Mouse (Mus musculus) layer of hippocampus, postnatal 10 days (tissue): ENCODE data around the gene Dgkd. TPM values are rescaled to one million over a fixed set of nuclear protein-coding genes. Genes with fewer than 3 reads are reported as not detected.

Experiments used
- DNase-seq, 2 experiments: peaks; one replicate each; pipeline ENCODE4 v3.0.0; 2021; ENCODE audit warnings: low spot score in 2 of 2
- total RNA-seq, 2 experiments: library from RNA; stranded (reverse); gene quantifications; 2 replicates each; pipeline ENCODE4 v1.2.3; 2021

Gene Dgkd
- total RNA-seq, 2 experiments from 2014 or later: 119 to 134 TPM

DNA sequence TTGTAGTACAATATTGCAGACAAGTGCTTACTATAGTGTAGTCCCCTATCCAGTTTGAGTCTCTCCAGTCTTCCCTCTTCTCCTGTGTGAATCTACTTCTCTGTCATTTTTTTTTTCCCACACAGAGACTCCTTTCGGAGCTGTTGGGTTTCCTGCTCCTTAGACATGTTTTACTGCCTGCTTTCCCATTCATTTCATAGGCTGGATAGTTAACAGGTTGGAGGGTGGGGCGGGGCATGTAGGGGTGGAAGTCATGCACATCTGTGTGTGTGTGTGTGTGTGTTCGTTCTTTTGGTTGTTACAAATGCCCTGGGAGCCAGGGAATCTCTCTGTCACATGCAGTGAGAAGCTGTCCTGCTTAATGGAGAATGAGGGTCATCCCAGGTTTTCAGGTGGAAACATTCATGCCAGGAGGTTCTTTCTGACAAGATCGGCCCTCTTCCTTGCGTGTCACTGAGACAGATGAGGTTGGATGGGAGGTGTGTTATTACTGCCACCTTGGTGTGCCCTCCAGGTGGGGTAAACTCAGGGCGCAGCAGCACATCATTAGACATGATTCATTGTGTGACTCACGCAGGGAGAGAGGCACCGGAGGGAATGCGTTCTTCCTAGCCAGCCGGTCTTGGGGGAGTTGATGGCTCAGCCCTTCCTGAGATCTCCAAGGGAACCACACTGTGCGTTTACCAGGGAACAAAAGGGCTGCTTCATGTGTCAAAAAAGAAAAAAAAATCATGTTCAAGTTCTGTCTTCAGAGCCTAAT is 4.7 kb upstream of the Dgkd start:
- DNase-seq: no peak

DNA sequence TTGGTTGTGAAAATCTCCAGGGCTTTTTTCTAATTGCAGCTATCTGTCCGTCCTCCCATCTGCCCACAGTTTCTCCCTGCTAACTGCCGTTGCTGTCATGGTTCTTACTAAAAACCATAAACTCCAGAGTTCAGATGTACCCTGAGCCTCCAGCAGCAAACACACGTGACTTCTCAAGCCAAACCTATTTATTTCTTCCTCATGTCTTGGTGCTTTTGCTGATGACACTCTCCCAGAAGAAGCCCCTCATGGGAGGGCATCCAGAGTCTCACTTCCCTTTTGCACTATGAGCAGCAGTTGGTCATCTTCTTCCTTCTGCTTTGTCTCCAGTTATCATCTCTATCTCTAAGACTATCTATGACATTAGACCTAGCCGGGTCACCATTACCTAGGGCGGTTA is 3.8 kb upstream of the Dgkd start:
- DNase-seq: no peak

DNA sequence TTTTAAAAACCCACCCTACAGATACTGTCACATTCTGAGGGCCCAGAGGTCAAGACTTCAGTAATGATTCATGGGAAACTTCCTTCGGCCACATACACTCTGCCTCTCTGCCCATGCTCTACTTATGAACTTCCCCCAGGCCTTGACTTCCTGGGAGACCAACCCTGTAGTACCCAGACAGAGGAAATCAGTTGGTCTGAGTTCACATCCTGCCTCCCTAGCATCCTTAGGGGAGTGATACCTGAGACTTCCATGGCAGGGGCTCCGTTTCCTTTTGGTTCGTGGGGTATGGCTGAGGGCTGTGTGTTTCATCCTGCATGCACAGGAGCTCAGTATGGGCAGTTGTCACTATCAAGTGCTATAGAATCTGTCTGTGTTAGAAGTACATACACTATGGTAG is 1.7 kb upstream of the Dgkd start:
- no peak for DNase-seq

DNA sequence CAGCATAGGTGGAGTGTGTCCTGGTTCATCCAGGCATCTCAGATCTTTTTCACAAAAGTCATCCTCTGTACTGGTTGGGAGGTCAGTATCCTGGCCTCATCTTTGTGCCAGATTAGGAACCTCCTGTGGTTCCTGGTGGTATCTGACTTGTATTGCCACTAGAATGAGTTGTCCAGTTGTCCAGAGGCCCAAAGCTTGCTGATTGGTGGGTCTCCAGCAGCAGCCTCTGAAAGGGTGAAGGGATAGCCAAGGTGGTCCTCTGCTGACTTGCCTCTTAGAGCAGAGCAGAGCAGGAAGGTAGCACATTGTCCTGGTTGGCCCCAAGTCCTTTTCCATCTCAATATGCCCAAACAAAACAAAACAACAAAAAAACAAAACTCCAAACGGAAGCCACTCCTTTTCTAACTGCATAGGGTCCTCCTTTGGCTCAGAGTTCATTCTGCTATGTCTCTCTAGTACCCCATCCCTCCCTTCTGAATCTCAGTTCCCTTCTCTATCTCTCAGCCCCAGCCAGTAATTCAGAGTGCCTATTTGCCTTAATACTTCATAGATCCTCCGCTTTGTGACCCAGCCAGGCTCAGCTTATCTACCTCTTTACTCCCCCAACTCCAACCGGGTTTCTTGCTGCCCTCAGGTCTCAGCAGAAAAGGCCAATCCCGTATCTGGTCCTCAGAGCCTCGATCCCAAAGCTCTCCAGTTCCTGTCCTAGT is 851 bp upstream of the Dgkd start:
- DNase-seq: no peak

DNA sequence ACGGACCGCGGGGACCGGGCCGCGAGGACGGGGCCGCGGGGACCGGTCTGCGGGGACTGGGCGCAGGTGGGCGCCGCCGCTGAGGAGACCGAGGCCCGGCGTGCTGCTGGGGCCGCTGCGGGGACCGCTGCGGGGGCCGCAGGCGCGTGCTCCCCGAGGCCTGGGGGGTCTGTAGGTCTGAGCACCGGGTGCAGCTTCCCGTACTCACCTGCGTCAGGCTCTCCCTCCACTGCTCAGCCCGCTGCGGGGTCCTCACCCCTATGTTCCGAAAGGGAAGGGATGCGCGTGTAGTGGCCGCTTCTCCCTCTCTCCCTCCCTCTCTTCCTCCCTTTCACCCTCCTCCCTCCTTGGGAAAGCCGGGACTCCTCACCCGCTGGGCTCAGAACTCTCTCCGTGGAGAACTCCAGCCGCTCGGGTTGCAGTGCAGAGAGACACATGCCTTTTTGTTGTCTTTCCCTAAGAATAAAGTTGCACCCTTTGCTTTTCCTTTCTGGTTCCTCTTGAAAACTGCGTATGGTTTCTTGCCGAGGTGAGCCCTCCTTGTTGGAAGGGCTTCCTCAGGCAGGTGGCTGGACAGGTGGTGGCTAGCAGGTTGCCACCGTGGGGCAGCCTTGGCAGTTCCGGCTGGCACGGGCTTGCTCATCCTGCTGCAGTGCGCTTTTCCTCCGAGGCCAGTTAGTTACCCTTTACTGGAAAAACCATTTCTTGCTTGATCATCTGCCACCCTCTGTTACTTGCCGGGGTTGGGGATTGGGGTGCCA is 694 bp downstream of the Dgkd start:
- peak; percentile 37 to 56 for DNase-seq

DNA sequence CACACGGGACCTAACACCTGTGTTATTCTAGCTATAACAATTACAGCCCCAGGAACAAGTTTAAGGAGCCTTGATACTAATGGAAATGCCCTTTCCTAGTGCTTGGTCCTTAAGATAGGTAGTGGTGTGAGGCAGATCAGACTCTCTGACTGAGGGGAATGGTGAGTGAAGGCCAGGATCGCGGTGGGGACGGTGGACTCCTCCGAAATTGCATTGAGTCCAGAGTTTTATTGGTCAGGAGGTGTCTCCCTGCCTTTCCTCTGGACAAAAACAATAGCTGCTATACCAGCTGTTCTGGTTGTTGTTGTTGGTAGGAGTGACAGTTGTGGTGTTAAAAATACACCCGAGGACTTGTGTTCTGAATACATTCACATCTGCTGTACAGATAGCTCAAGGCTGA is 1.3 kb downstream of the Dgkd start:
- no peak for DNase-seq

DNA sequence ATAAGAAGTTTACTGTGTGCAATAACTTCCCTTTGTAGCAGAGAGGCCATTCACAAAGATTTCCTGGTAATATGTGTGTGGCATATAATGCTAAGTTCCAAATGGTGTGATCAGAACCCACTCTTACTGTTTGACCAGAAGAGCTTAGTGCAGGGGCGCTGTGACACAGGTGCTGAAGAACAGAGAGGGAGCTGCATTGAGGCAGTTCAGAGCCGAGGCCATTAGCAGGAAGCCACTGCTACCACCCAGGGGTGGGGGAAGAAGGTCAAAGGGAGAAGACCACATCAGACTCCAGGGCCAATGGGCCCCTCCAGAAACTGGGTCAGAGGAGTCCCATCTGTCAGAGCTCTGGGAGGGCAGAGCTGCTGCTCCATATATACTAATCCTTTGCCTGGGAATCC is 1.8 kb downstream of the Dgkd start:
- DNase-seq: no peak

DNA sequence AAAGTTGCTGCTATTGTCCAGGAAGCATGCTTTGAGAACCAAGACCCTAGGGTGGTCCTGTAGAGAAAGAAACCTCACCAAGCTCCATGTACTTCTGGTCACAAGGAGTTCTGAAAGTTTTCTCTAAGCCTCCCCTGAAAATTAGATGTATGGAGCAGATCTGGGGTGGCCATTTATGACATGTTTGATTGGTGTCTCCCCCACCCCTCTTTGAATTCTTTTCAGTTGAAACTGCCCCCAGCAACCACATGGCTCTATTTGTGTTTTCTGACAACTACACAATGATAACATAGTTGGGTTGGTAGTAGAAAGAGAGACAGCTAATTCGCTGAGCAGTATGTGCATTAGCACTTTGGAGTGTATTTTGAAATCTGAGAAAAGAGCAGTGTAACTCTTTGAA is 2.4 kb downstream of the Dgkd start:
- DNase-seq: no peak

DNA sequence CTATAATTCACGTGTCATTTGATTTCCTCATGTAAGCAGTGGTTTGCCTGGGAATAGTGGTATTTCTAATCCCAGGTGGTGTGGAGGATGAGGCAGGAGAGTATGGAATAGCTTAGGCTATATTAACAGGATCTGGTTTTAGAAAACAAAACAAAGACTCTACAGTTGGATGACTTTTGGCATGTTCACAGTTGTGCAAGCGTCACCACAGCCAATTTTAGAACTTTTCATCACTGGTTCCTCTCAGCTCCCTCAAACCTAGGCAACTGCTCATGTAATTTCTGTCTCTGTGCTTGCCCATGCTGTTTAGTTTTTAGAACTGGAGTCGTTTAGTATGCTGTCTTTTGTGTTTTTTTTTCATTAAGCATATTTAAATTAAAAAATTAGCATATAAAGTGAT is 3.7 kb downstream of the Dgkd start:
- DNase-seq: no peak

DNA sequence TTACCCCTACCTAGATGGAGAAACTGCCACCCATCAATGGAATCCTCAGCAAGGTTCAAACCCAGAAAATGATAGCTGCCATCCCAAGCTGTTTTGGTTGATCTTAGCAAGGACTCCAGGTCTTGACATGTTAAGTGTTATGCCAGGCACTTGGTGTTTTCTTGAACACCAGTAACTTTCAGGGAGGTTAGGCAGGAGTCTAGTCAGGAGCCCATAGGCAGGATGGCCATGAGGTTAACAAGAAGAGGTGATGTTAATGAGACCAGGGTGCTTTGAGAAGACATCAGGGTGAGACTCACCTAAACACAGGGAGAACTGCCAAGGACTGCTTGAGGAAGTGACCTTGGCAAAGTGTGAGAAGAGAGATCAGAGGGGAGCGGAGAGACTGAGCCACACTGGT is 4.9 kb downstream of the Dgkd start:
- no peak for DNase-seq

DNA sequence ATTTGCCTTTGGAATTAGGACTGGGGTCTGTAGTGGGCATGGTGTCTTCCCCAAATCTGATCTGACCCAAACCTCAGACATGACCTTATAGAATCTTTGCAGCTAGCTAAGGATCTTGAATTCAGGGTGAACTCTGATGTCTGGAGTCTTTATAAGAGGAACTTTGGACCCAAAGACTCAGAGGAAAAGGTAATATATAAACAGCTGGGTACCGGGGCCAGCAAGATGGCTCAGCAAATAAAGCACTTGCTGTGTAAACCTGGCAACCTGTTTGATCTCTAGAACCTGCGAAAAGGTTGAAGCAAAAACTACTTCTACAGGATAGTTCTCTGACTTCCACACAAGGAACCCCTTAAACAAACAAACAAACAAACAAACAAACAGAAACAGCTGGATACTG is 5.4 kb downstream of the Dgkd start:
- no peak for DNase-seq

DNA sequence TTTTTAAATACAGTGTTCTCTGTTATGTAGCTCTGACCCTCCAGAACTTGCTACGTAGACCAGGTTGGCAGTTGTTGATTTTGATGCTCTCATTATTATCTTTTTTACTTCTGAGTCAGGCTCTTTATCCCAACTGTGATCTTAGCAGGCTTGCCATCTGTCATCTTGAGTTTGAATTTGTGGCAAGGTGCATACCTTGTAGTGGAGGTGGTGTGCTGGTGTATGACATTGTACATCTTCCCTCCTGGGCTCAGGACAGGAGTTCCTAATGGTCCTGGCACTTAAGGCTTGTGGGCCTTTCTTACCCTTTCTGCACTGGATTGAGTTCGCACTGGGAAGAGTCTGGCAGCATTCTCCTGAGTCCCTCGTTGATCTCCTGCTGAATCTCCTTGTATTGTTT is 10.5 kb downstream of the Dgkd start:
- no peak for DNase-seq

DNA sequence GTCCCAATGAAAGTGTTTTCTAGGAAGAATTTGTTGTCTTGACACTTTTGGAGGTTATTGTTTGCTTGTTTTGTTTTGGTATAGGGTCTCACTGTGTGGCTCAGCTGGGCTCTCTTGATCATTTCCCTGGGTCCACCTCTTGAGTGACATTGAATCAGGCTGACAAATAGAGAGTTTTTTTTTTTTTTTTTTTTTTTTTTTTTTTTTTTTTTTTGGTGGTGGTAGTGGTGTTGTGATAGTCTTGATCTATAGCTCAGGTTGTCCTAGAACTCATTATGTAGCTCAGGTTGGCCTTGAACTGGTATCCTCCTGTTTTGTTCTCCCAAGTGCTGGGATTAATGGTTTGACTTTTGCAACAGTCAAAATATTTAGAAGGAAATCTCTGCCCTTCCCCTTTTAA is 11.8 kb downstream of the Dgkd start:
- DNase-seq: no peak

DNA sequence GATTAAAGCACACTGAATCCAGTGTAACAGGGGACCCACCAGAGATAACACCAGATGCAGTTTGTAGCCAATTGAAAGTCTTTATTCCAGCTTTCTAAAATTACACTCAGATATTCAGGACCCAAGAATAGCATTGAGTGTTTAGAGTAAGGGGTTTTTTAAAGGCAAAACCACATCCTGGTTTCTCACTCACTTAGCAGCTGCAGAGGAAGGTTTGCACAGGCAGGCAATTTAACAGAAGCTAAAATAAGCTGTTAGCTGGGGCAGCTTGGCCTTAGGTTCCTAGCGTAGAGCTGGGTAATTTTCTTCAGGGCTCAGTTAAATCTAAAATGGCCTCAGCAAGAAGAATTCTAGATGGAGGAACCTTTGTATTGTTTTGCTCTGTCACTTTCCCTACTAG is 13.6 kb downstream of the Dgkd start:
- DNase-seq: no peak

DNA sequence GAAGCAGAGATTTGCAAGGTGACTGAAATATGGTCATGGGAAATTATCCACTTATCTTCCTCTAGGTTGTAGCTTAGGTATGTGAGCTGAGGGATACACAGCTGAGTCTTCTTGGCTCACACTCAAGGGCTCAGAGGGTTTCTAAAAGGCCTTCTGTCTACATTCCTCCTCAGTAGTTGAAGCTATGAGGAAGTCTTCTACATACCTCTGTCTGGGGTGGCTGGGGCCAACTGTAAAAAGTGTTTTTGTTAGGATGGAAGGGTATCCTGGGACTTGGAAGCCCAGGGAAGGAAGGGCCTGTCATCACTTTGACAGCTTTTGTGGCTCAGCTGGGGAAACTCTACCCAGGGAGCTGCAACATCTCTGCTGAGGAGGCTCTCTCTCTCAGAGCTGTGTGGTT is 18.5 kb downstream of the Dgkd start:
- DNase-seq: no peak

DNA sequence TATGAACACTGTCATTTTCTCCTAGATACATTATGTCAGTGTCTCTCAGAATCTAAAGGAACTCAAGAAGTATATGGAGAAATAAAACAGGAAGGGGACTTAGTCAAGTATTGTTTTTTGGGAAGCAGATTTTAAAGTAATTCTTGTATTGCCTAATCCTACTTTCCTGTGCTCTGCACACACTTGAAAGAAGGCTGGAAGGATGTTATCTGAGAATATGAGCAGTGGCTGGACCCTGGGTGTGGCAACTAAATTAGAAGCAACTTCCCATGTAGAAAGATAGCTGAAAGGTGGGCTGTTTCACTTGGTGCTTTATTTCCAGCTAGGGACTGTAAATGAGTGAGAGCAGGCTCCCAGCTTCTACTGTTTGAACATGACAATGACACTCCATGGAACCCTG is 20.0 kb downstream of the Dgkd start:
- no peak for DNase-seq

DNA sequence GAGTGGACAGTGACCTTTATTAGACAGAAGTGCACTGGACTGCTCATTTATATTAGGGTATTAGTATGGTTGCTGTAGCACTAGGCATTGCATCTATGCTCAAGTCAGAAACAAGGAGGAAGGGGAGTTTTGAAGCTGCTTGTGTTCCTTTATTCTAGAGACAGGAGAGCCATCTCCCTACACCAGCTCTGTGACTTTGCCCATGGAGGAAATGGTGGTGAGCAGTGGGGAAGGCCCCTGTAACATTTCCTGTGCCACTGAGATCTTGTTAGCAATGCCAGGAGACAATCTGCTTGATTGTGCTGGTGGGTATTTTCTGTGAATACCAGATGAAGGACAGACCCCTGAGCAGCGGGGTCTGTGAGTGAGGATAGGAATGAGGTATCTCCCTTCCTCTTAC is 23.0 kb downstream of the Dgkd start:
- DNase-seq: no peak

DNA sequence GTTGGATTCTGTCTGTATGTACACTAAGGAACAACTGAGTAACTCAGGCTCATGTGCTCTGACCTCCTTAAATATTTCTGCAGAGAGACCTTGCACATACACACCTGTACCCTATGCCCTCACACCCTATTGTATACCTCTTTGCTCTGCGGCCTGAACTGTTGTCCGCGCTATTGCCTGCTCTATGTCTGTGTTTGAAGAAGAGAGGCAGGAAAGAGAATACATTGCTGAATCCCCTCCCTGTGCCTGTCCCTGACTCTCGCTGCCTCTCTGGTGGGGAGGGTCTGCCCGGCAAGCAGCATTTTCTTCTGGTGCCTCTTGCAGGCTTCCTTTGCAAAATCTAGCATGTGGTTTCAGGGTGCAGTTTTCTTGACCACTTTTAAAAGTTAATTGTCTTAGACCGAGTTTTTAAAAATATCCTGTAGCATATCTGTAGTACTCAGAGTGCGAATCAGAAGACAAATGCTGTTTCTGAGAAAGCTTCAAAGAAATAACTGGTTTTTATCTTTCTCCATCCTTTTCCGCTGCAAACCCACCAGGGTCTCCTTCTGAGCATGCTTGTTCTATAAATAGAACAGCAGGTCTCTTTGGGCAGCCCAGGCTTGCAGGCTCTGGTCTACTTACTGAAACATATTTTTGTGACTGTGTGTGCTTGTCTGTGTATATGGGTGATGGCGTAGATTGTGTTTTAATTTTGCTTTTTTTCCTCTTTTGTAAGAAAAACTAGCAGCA is 24.6 kb downstream of the Dgkd start:
- DNase-seq: no peak

DNA sequence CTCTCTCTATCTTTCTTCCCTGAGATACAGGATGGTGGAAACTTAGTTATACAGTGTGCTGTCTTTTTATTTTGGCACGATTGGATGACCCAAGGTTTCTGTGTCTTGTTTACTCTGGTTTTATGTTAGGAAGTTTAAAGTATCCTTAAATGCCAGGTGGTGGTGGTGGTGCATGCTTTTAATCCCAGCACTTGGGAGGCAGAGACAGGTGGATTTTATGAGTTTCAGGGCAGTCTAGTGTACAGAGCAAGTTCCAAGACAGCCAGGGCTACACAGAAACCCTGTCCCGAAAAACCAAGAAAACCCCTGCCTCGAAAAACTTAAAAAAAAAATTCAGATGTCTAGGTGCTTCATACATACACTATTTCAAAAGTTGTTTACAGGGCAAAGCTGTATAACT is 25.9 kb downstream of the Dgkd start:
- DNase-seq: no peak

DNA sequence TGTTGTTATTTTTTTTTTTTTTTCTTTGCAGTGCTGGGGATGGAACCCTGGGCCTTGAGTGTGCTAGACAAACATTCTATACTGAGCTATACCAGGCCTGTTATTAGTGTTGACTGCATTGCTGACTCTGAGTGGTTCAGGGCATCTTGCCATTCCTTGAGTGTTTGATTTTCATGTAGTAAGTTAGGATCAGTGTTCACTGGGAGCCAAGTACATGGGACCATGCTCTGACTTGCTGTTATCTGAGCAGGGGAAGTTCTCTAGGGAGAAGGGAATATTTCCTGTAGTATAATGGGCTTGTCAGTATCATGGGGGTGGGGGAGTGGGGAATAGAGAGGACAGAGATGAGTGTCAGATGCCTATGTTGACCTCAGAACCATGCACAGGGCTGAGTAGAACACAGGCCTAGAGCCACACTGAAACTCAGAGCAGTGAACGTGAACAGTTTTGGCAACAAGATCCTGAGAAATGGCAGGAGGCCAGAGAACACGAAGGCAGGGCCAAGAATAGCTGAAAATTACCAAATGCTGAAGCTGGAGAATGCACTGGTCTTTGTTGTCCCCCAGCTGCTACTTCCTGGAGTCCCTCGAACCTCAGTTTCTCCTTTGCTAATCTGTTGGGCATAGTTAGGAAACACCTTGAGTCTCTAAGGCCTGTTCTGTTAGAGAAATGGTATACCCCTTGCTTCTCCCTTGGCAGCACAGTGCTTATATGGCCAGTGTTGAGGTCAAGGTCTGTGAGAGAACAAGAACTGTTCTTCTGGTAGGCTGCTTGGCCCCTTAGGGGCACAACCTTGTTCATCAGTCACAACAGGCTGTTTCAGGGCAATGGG is 26.6 kb downstream of the Dgkd start:
- DNase-seq: peak; percentile 83 to 84

DNA sequence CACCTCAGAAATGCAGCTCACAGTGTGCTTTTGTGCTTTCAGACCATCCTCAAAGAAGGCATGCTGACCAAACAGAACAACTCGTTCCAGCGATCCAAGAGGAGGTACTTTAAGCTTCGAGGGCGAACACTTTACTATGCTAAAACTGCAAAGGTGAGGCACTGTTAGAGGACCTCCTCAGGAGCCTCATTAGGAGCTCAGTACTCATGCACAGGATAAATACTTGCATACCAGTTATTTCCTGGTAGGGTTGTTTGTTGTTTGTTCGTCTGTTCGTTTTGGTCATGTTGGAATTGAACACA is 27.2 kb downstream of the Dgkd start:
- DNase-seq: no peak
